In the genomic region with DNA sequence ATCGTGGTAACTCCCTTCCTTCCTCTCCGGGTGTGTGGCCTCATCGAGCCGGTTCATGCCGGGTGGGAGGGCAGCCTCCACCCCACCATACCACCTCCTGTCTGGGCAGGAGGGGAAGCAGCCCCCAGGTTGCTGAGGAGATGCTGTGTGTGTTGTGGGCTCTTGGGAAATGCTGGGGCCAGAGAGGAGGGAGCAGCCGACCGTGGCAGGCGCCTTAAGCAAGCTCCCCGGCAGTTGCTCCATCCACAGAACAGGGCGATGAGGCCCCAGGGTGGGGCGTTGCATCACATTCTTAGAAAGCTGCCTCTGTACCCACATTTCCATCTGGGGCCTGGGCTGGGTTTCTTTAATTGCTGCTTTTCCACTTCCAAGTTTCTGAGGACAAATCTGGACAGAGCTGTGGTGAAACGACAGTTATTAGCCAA, we compare ENCODE assay signal across 8 mouse cellular contexts. TPM values are rescaled to one million over a fixed set of nuclear protein-coding genes. Genes with fewer than 3 reads are reported as not detected.
DNase-seq lines count a peak whose midpoint lies in the region; ATAC-seq and TF ChIP-seq lines count a peak whose summit lies in the region.

No protein-coding gene starts in this region.

- H3K36me3 ChIP-seq in C2C12 (ENCODE audit: control insufficient read depth, insufficient read depth): no peaks in the 10 kb centered on the region
- H3K36me3 ChIP-seq in megakaryocyte, embryonic 14.5 days (replicated peaks; ENCODE audit: low read length): no peaks in the 10 kb centered on the region

- peaks cover 80% of the 10 kb centered on the region for H3K4me1 ChIP-seq in megakaryocyte, embryonic 14.5 days

- H3K79me3 ChIP-seq in C2C12 (ENCODE audit: low read depth): no peaks in the 10 kb centered on the region

- intact Hi-C loops in heart, postnatal 14 days (cut with DNase I): no loop called here

- H3K9me3 ChIP-seq in megakaryocyte, embryonic 14.5 days: no peaks in the 10 kb centered on the region

- peak; percentile 88 for ATAC-seq in hematopoietic stem cell, adult 5-6 weeks (replicated peaks in 1 of 2; ENCODE audit: insufficient read depth in 1 of 2, low FRiP score in 2 of 2, low TSS enrichment in 1 of 2, low read depth in 1 of 2, poor library complexity in 2 of 2, severe bottlenecking in 2 of 2)
- no peak for ATAC-seq in erythroblast, adult 5-6 weeks (replicated peaks; ENCODE audit: low FRiP score, poor library complexity, severe bottlenecking)

- no peak overlapping the region for H3K4me3 ChIP-seq in C2C12 (ENCODE audit: insufficient read depth, poor library complexity, severe bottlenecking)
- H3K4me3 ChIP-seq in megakaryocyte, embryonic 14.5 days (replicated peaks): peak overlapping the region; percentile 85

- H3K27me3 ChIP-seq in C2C12 (ENCODE audit: control insufficient read depth, insufficient read depth, insufficient read length): no peaks in the 10 kb centered on the region
- peaks cover 14% of the 10 kb centered on the region for H3K27me3 ChIP-seq in megakaryocyte, embryonic 14.5 days (replicated peaks)

- TF ChIP-seq CTCF in C2C12 (IDR thresholded peaks at IDR 0.05; ENCODE audit: control insufficient read depth, insufficient read depth, insufficient read length): no peak

- H3K79me2 ChIP-seq in C2C12 (ENCODE audit: control insufficient read depth, insufficient read depth): no peaks in the 10 kb centered on the region

- no peak overlapping the region for H3ac ChIP-seq in C2C12 (ENCODE audit: control insufficient read depth, insufficient read length, low read depth)

- peak; percentile 38 for DNase-seq in gastrocnemius, adult 18-20 months (ENCODE audit: low spot score)
- no peak for DNase-seq in gastrocnemius, postnatal 4 days (ENCODE audit: low spot score in 2 of 2)
- DNase-seq in embryo, embryonic 9.5 days (ENCODE audit: extremely low spot score): no peak
- no peak for DNase-seq in heart, postnatal 14 days

TF ChIP-seq in C2C12, 6 proteins besides CTCF, POLR2A, EP300 and RAD21:
- peak; percentile 37 for TF ChIP-seq CEBPB (IDR thresholded peaks at IDR 0.05; ENCODE audit: low read depth)
- no peak for TF ChIP-seq MYOD1 (IDR thresholded peaks at IDR 0.05; ENCODE audit: control insufficient read depth, insufficient read length, low read depth)
TF ChIP-seq in C2C12: peak in this region for 1.

RNA-seq across cellular contexts. Expression of a gene that starts 25.2 kb away (rescaled TPM):
- total RNA-seq in gastrocnemius, adult 18-20 months (2021): 1 to 10 TPM; 5.1 to 7.4 TPM
- total RNA-seq in gastrocnemius, postnatal 4 days (2021): 10 to 100 TPM; 14.7 to 18.7 TPM
- polyA plus RNA-seq in C2C12 (2012; fragmentation: generic; extraction: Trizol): 16.8 TPM
- total RNA-seq in hematopoietic stem cell, adult 5-6 weeks (2017): 14.7 and 19.9 TPM in 2 replicates
- 3.2 and 5.5 TPM in 2 replicates for polyA plus RNA-seq in megakaryocyte, embryonic 14.5 days (2012; ENCODE audit: insufficient read depth, low replicate concordance)
- total RNA-seq in erythroblast, adult 5-6 weeks (2015; ENCODE audit: low replicate concordance): 1.0 and 2.9 TPM in 2 replicates
- total RNA-seq in erythroblast, adult 5-6 weeks (2017; ENCODE audit: low replicate concordance): 1.3 and 4.0 TPM in 2 replicates
- 1 to 10 TPM; 7.0 to 7.5 TPM for total RNA-seq in heart, postnatal 14 days (2021)
